Mouse (Mus musculus) urinary bladder, postnatal 4 days (tissue): ENCODE data around the gene Prpf4b.
"Not testable (repeated sequence)": the region's sequence is repeated elsewhere in the genome, so short reads cannot be mapped to it uniquely, and the experiment has no call there.

Experiments used
- DNase-seq, 2 experiments: peaks; one replicate each; pipeline ENCODE4 v3.0.0; 2021 to 2022; ENCODE audit warnings: low spot score in 2 of 2

Prpf4b gene

GRCm38 (mm10) chr13:34875166-34875710 is at the start of gene Prpf4b:
TSS of gene Prpf4b (plus strand) at chr13:34875302.
- DNase-seq = peak; percentile 89 to 91

DNA sequence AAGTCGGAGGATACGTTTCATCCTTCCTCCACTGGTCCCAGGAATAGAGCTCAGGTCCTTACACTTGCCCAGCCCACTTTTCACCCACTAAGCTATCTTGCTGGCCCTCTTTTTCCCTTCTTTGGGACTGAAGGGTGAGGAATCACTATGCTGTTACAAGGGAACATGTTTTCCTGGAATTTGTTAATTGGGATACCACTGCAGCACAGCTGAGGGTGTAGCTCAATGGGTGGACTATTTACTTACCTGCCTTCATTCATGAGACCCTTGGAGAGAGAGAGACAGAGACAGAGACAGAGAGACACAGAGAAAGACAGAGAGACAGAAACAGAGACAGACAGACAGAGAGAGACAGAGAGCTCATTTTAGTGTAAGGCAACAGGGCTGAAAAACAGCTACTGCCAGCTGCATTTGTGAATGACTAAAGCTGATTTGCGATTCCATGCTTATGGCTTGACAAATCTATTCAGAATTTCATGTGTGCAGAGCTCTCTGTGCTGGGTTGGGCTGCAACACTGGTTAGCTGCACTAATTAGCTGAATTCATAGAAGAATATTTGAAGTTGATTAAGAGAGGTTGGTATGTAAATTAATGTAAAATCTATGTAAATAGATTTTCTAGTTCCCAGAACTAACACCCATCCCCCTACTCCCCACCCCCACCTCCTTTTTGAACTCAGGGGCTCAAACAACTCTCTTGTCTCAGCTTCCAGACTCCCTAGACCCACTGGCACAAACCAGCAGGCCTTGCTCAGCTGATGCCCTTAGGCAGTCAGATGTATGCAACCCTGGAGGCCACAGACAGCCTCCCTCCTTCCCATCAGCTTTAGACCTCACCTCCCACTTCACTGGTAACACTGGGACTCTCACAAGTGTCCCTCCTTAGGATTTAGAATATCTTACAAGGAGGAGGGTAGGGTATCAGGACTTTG is 48.1 kb upstream of the Prpf4b start:
- no peak for DNase-seq

GRCm38 (mm10) chr13:34827988-34828882 is 46.9 kb upstream of the Prpf4b start:
- no peak for DNase-seq

- no peak for DNase-seq
Measured at GRCm38 (mm10) chr13:34842851-34843250, 32.3 kb upstream of the Prpf4b start.

- DNase-seq = no peak
Measured at GRCm38 (mm10) chr13:34850759-34851158, 24.3 kb upstream of the Prpf4b start.

GRCm38 (mm10) chr13:34851191-34851784 is 23.8 kb upstream of the Prpf4b start:
- no peak for DNase-seq

DNA sequence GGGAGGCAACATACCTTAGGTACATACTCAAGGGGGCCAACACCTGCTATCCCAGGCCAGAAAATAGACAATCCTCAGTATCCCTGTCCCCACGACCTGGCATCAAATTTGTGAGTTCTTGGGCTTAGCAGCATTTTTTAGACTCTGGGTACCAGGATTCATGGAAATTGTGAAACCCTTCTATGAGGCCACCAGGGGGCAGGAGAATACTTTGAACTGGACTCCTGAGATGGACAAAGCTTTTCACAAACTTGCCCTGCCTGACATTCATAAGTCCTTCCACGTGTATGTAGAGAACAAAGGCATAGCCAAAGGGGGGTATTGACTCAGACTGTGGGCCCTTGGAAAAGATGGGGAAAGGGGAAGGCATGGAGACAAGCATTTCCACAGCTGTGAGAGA is 17.6 kb upstream of the Prpf4b start:
- no peak for DNase-seq

DNA sequence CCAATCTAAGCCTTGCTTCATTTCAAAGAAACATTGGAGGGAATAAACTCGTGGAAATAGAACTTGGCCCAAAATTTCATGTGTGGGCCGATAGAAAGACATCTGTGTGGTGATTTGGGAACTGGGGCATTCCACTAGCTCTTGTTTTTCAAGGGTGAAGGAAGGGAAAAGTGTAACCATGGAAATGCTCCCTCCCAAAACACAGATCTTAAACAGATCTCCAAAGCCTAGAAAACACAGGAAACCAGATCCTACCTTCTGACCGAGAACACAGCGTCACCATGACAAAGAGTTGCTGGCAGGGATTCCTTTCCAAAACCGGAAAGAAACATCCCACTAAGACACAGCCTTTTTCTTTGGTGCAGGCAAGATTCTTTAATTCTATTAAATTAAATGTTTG is 15.7 kb upstream of the Prpf4b start:
- no peak for DNase-seq

- DNase-seq = not testable (repeated sequence)
Measured at GRCm38 (mm10) chr13:34861166-34861565, 13.9 kb upstream of the Prpf4b start.

GRCm38 (mm10) chr13:34864420-34865169 is 10.5 kb upstream of the Prpf4b start:
- DNase-seq = no peak

- DNase-seq = peak; percentile 93 to 95
Measured at GRCm38 (mm10) chr13:34873801-34874681, 1.1 kb upstream of the Prpf4b start.

DNA sequence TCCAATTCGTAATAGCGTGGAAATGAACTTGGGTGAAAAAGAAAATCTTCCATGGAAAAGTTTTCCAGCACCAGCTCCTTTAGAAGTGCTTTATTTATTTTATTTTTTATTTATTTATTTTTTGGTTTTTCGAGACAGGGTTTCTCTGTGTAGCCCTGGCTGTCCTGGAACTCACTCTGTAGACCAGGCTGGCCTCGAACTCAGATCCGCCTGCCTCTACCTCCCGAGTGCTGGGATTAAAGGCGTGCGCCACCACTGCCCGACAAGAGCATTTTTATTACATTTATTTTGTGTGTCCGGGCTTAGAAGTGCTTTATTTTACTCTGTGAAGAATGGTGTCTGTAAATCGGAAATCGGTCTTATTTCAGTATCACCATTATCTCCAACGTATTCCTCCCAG is 366 bp upstream of the Prpf4b start:
- not testable (repeated sequence) for DNase-seq

DNA sequence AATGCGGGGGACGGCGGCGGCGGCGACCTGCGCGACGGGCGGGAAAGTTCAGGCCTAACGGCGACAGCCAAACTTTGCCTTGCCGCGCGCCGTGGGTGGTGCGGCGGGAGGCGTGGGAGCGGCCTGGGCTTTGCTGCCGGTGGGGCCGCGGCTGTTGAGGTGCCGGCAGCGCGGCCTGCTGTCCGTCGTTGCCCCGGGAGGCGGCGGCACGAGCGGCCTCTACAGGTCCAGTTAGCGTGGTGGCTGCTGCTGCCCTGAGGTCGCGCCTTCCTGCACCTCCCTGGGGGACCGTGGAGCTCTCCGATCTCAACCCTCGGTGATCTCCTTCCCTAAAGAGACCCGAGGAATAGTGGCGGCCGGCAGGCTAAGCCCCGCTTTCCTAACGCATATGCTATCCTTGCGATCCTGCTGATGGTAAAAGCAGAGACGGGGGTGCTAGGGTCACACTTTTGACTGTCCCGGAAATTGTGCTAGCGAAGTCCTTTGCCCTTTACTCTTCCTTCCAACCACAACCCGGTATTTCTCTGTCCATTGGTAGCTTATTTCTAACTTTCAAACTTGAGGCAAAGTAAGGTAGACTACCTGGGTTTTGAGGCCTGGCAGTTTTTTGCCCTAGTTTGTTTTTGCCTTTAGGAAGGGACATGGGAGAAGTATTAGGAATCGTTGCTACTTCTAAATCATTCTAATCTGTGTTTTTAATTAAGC is 791 bp downstream of the Prpf4b start:
- no peak for DNase-seq

GRCm38 (mm10) chr13:34876481-34876880 is 1.4 kb downstream of the Prpf4b start:
- DNase-seq = no peak

DNA sequence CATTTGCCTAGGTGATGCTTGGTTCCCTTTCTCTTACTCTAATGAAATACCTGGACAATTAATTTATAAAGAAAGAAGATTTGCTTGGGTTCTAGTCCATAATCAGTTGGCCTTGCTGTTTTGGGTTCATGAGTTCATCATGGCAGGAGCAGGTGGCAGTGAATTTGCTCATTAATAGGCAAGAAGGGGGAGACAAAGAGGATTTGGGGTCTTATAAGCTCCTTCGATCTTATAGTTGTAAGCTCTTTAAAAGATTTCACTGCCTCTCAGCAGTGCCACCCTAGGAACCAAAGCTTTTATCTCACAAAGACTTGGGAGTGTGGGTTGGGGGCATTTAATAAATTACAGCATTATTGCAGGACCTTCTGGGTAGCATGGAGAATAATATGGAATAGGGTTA is 17.8 kb downstream of the Prpf4b start:
- no peak for DNase-seq

- no peak for DNase-seq
Measured at GRCm38 (mm10) chr13:34914614-34915013, 39.5 kb downstream of the Prpf4b start.

- no peak for DNase-seq
Measured at GRCm38 (mm10) chr13:34916520-34917167, 41.5 kb downstream of the Prpf4b start.

DNA sequence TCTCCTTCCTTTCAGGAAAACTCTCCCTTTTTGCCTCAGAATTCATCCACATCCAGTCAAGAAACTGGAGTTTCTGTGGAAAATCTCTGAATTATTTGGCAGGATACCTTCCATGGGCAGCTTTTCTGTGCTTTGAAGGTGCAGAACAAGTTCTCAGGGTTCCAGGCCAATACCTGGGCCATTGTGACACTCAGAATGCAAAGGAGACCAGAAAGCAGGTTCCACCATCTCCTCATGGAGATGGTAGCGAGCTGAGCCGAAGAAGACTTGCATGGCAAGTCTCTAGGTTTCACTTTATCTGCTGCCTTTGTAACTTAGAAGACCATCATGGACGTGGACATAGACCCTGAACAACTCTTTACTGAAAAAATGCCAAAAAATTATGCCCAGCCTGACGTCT is 49.1 kb downstream of the Prpf4b start, which contains the start of the genes Fam217a and 4933417A18Rik:
Fam217a (minus strand) TSS at position 101 of the 400 bp plus-strand sequence.
4933417A18Rik (plus strand) TSS at position 200 of the 400 bp plus-strand sequence.
- no peak for DNase-seq
